Mouse (Mus musculus) bone marrow, adult 2 months (tissue): Measurements from ENCODE around the gene Leng1.

ENCODE experiments used
- CTCF ChIP-seq: fragments of 200-500 bp; IDR thresholded peaks from 2 replicates; pipeline ENCODE4 v1.5.1; 2011; ENCODE audit warnings: low read length, control low read depth; ENCODE audit not compliant: control insufficient read depth, insufficient read depth
- POLR2A ChIP-seq: fragments of 200-500 bp; IDR thresholded peaks from 2 replicates; pipeline ENCODE4 v1.6.1; 2011; ENCODE audit warnings: low read depth, mild to moderate bottlenecking, control low read depth, low read length, borderline replicate concordance; ENCODE audit not compliant: control insufficient read depth

- TF ChIP-seq CTCF (no peak; the same call in 1 of the 2 replicates), POLR2A (no peak)
Measured at GRCm38 (mm10) chr7:3630478-3630815, 35.2 kb downstream of the Leng1 start.
